Comparison of ENCODE assay signal across 9 mouse cellular contexts in the genomic region with DNA sequence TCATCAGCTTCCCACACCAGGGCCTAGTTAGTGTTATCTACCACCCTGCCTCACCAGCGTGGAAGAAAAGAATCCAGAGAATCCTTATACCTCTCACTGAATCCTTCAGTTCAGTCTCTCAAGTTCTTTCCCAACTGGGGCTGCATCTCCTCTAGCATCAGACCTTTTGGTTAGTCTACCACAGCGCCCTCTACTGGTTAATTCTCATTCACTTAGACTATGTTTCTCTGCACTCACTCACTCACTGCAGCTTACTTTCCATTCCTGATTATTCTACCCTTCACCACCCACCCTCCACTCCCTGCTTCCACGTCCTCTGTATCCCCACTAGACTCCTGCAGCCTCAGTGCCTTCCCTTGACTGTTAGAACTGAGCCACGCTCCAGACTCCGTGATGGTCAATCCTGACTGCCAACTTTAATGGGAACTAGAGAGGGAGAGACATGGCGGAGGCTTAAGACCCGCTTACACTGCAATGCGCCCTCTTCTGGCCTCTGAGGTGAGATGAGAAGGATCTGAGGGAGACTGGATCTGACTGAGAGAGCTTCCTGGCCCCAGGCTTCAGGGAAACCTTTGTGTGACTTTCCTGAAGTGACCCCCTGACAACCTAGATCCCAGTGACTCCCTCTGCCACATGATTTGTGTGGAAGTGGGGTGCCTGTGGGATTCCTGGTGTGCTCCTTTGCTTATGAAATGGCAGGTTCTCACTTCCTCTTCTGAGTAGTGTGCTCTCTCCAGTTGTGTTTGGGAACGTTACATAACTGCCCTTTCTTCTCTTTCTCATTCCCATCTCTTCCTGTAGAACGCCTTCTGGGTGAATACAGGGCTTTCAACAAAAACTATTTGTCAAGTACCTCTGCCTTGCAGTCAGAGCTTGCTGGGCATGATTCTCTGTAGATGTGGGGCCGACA.
DNase-seq lines count a peak whose midpoint lies in the region; ATAC-seq and TF ChIP-seq lines count a peak whose summit lies in the region.
"Had no signal": no experiment of that assay in that cellular context is flagged by ENCODE, and none has a peak within 500 bp of the region (broad histone marks: within the 10 kb centered on the region; RNA-seq: fewer than 3 reads in every experiment).

No protein-coding gene starts in this region.

- DNase-seq in forebrain, postnatal 0 days = no peak
- DNase-seq in lung, embryonic 14.5 days = peak; percentile 51
- DNase-seq in lung, postnatal 25 days (ENCODE audit: low spot score) = no peak
- peak; percentile 12 to 32 for DNase-seq in adrenal gland, postnatal 36 days
- DNase-seq in thymus, postnatal 4 days = no peak
- no peak for DNase-seq in cerebellum, adult 2 months

- no peak overlapping the region for H3K9ac ChIP-seq in forebrain, postnatal 0 days
- H3K9ac ChIP-seq in forebrain, embryonic 13.5 days = no peak overlapping the region
- no peak overlapping the region for H3K9ac ChIP-seq in lung, embryonic 14.5 days

- no peaks in the 10 kb centered on the region for H3K36me3 ChIP-seq in forebrain, postnatal 0 days (ENCODE audit: insufficient read depth)
- no peaks in the 10 kb centered on the region for H3K36me3 ChIP-seq in forebrain, embryonic 13.5 days (ENCODE audit: poor library complexity, severe bottlenecking)
- H3K36me3 ChIP-seq in lung, embryonic 14.5 days (ENCODE audit: insufficient read depth) = no peaks in the 10 kb centered on the region

- no peak overlapping the region for H3K4me3 ChIP-seq in forebrain, postnatal 0 days (ENCODE audit: low read depth, low read length)
- no peak overlapping the region for H3K4me3 ChIP-seq in forebrain, embryonic 13.5 days
- H3K4me3 ChIP-seq in lung, embryonic 14.5 days (ENCODE audit: low read depth, low read length) = no peak overlapping the region
- H3K4me3 ChIP-seq in cerebellum, adult 2 months (replicated peaks; ENCODE audit: insufficient read depth, low read depth, low read length) = no peak overlapping the region

- WGBS in forebrain, postnatal 0 days = 54% methylated on average over 11 of the region's 11 CpGs
- WGBS in forebrain, embryonic 13.5 days = 51% methylated on average over 11 of the region's 11 CpGs
- WGBS in lung, embryonic 14.5 days = 56% methylated on average over 11 of the region's 11 CpGs
- 61% methylated on average over 11 of the region's 11 CpGs for WGBS in cerebellum, adult 2 months

- TF ChIP-seq POLR2A in cerebellum, adult 2 months (IDR thresholded peaks at IDR 0.05; ENCODE audit: borderline replicate concordance, insufficient read depth, low read length) = no peak

- H3K4me2 ChIP-seq in forebrain, postnatal 0 days (ENCODE audit: low read depth) = no peak overlapping the region
- H3K4me2 ChIP-seq in forebrain, embryonic 13.5 days = no peak overlapping the region
- no peak overlapping the region for H3K4me2 ChIP-seq in lung, embryonic 14.5 days

- no peak for ATAC-seq in forebrain, postnatal 0 days
- no peak for ATAC-seq in forebrain, embryonic 13.5 days
- ATAC-seq in lung, embryonic 14.5 days (ENCODE audit: insufficient read depth) = no peak
- peak; percentile 68 for ATAC-seq in megakaryocyte progenitor cell, adult 5-6 weeks (replicated peaks; ENCODE audit: poor library complexity)
- ATAC-seq: inflammation-experienced regulatory T-cells, adult 6 months had no signal

- H3K27ac ChIP-seq in forebrain, postnatal 0 days (ENCODE audit: low read depth, low read length) = no peak overlapping the region
- H3K27ac ChIP-seq in forebrain, embryonic 13.5 days = no peak overlapping the region
- no peak overlapping the region for H3K27ac ChIP-seq in lung, embryonic 14.5 days (ENCODE audit: low read depth)
- H3K27ac ChIP-seq in cerebellum, adult 2 months (ENCODE audit: insufficient read depth, low read length) = no peak overlapping the region

- H3K4me1 ChIP-seq in forebrain, postnatal 0 days (ENCODE audit: insufficient read depth) = no peaks in the 10 kb centered on the region
- H3K4me1 ChIP-seq in forebrain, embryonic 13.5 days = no peaks in the 10 kb centered on the region
- peaks cover 11% of the 10 kb centered on the region for H3K4me1 ChIP-seq in lung, embryonic 14.5 days (ENCODE audit: insufficient read depth)
- H3K4me1 ChIP-seq in cerebellum, adult 2 months (ENCODE audit: control insufficient read depth, insufficient read depth, low read length) = no peaks in the 10 kb centered on the region

- H3K9me3 ChIP-seq in forebrain, postnatal 0 days (ENCODE audit: low read length) = no peaks in the 10 kb centered on the region
- H3K9me3 ChIP-seq in forebrain, embryonic 13.5 days (replicated peaks) = no peaks in the 10 kb centered on the region
- H3K9me3 ChIP-seq in lung, embryonic 14.5 days (ENCODE audit: low read depth, low read length) = no peaks in the 10 kb centered on the region

- H3K27me3 ChIP-seq in forebrain, postnatal 0 days (ENCODE audit: insufficient read depth, low read length) = no peaks in the 10 kb centered on the region
- H3K27me3 ChIP-seq in forebrain, embryonic 13.5 days = no peaks in the 10 kb centered on the region
- H3K27me3 ChIP-seq in lung, embryonic 14.5 days (ENCODE audit: insufficient read depth, low read length) = no peaks in the 10 kb centered on the region
- H3K27me3 ChIP-seq in cerebellum, adult 2 months (ENCODE audit: control insufficient read depth, insufficient read depth, low read length) = no peaks in the 10 kb centered on the region

- peak; percentile 20; the same call in 1 of the 2 replicates for TF ChIP-seq CTCF in forebrain, postnatal 0 days (IDR thresholded peaks at IDR 0.05; ENCODE audit: low read depth)
- peak; percentile 28; the same call in 1 of the 2 replicates for TF ChIP-seq CTCF in lung, embryonic 14.5 days (IDR thresholded peaks at IDR 0.05; ENCODE audit: low read depth)
- TF ChIP-seq CTCF in cerebellum, adult 2 months (IDR thresholded peaks at IDR 0.05; ENCODE audit: borderline replicate concordance, insufficient read depth, low read depth, low read length) = no peak

Comparison
In these comparisons a context has a peak if more than half of its experiments do, and no peak if none do; other contexts are left out.
1. DNase-seq: peak in lung, embryonic 14.5 days (single experiment) and adrenal gland, postnatal 36 days (2 of 2); none in forebrain, postnatal 0 days (single experiment), lung, postnatal 25 days (single experiment), thymus, postnatal 4 days (single experiment) and cerebellum, adult 2 months (0 of 2).